Mouse (Mus musculus) midbrain, embryonic 12.5 days (tissue): ENCODE measurements around the gene Hoxa10. TPM values are rescaled to one million over a fixed set of nuclear protein-coding genes. Genes with fewer than 3 reads are reported as not detected.

Source experiments
- ATAC-seq: fragments of 200-750 bp; cut with Nextera tagmentation; 2 replicates; pipeline ENCODE4 v1.8.0; 2017; ENCODE audit warnings: low read depth, moderate TSS enrichment, moderate library complexity; ENCODE audit not compliant: low FRiP score
- H3K27ac ChIP-seq: fragments of 300-500 bp; sonication (generic); replicated peaks from 2 replicates; pipeline ENCODE4 v1.5.1; 2016; ENCODE audit warnings: mild to moderate bottlenecking
- H3K27me3 ChIP-seq: fragments of 300-500 bp; sonication (generic); 2 replicates; pipeline ENCODE4 v1.6.1; 2016; ENCODE audit warnings: mild to moderate bottlenecking
- H3K36me3 ChIP-seq: fragments of 300-500 bp; sonication (generic); 2 replicates; pipeline ENCODE4 v1.6.1; 2016
- H3K4me1 ChIP-seq: fragments of 300-500 bp; sonication (generic); 2 replicates; pipeline ENCODE4 v1.6.1; 2016
- H3K4me2 ChIP-seq: fragments of 300-500 bp; sonication (generic); replicated peaks from 2 replicates; pipeline ENCODE4 v1.6.1; 2016; ENCODE audit warnings: mild to moderate bottlenecking, moderate library complexity
- H3K4me3 ChIP-seq: fragments of 300-500 bp; sonication (generic); 2 replicates; pipeline ENCODE4 v1.5.1; 2016; ENCODE audit warnings: mild to moderate bottlenecking
- H3K9ac ChIP-seq: fragments of 300-500 bp; sonication (generic); replicated peaks from 2 replicates; pipeline ENCODE4 v1.6.1; 2016; ENCODE audit warnings: mild to moderate bottlenecking, moderate library complexity
- H3K9me3 ChIP-seq: fragments of 300-500 bp; sonication (generic); 2 replicates; pipeline ENCODE4 v1.6.1; 2016; ENCODE audit warnings: mild to moderate bottlenecking
- WGBS: fragments of 180-500 bp; shearing (Covaris S2); methylation state at CpG from one replicate; pipeline ENCODE4 v1.1.7; 2016; 5-methylcytosine and 5-hydroxymethylcytosine counted together
- polyA plus RNA-seq: library from polyadenylated mRNA; unstranded; fragments of >200 nt; fragmentation: Nextera tagmentation; extraction: Ambion mirVana; gene quantifications from 2 replicates; pipeline ENCODE4 v1.2.1, GENCODE M21; 2016

Hoxa10 gene
- polyA plus RNA-seq, 1 experiment from 2014 or later: not detected

DNA sequence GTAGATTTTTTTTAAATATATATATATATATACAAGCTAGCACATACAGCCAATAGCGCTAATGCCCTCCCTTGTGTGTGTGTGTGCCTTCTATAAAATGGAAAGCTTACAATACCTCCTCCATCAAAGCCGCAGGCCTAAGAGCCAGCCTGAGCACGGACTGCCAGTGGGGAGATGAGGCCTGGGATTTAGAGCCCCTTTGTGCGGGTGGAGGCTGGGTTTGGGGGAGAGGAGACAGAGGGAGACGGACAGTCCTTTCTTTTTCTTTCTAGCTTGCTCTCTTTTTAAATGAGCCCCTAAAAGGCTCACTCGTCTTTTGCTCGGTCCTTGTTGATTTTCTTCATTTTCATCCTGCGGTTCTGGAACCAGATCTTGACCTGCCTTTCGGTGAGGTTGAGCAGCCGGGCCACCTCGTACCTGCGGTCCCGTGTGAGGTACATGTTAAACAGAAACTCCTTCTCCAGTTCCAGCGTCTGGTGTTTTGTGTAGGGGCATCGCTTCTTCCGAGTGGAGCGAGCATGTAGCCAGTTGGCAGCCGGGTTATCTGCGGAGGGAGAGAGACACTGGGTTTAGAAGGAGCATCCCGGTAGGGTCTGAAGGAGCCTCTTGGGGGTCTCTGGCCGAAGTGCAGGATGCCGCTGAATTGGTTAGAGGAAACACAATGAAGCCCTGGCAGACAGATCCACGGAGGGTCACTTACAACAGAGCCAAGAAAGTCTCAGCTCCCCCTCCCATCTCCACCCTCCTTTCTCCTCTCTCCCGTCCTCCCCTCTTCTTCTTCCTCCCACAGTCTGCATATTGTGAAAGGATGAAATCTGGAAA is 16.5 kb downstream of the Hoxa10 start:
- peaks cover 98% of the 10 kb centered on the region for H3K27me3 ChIP-seq
- H3K4me3 ChIP-seq: no peak overlapping the region
- no peaks in the 10 kb centered on the region for H3K9me3 ChIP-seq
- ATAC-seq: no peak
- WGBS: 2% methylated on average over 24 of the region's 24 CpGs
- no peak overlapping the region for H3K27ac ChIP-seq
- H3K4me1 ChIP-seq: peaks cover 4% of the 10 kb centered on the region
- no peak overlapping the region for H3K4me2 ChIP-seq
- no peaks in the 10 kb centered on the region for H3K36me3 ChIP-seq
- H3K9ac ChIP-seq: no peak overlapping the region

DNA sequence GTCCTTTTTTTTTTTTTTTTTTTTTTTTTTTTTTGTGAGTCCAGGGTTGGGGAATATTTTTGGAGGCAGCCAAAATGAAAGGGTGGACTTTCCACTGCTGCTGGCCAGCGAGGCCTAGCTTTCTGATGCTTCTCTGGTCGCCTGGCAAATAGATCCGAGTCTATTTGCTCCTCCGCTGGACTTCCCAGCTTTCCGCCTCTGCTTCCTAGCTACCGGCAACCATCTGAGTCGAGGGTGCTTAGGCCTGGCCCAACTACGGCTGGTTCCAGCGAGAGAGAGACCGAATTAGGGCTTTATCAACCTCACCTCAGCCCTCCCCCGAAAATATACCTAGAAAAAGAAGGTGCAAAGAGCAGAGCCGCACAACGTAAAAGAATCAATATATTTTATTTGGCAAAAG is 17.9 kb downstream of the Hoxa10 start:
- Histone ChIP-seq H3K4me3 (no peak overlapping the region), H3K9ac (no peak overlapping the region)

DNA sequence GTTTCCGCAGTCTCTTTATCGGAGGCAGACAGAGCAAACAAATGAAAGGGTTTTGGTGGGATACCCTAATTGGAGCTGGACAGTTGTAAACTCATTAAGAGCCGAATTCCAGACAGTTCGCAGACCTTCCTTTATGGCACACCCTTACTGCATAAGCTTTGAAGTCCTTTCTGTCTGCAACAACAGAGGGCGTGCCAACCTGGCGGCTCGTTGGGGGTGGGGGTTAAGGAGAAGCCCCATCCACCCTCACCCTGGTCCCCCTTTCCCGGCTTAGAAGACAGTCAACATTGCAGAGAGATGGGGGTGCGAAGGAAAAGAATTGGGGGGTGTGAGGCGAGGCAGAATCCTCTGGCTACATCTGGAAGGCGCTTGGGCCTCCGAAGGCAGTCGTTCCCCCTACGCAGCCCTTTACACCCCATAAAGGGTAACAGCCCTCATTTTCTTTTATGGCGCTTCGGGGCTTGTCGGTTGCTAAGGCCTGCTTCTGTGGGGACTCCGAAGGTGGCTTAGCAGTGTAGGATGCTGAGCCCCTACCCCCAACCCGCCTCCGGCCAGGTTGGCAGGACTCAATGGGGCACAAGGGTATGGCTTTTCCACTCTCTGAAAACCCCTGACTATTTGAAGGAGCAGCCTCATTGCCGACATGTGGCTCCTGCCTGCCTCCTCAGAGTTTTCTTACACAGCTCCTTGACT is 18.5 kb downstream of the Hoxa10 start:
- H3K4me3 ChIP-seq: no peak overlapping the region
- H3K4me1 ChIP-seq: peaks cover 9% of the 10 kb centered on the region
- 5% methylated on average over 21 of the region's 21 CpGs for WGBS
- peaks cover 100% of the 10 kb centered on the region for H3K27me3 ChIP-seq
- no peaks in the 10 kb centered on the region for H3K36me3 ChIP-seq
- ATAC-seq: no peak
- H3K9ac ChIP-seq: no peak overlapping the region
- H3K4me2 ChIP-seq: peak overlapping the region; percentile 70
- no peak overlapping the region for H3K27ac ChIP-seq
- H3K9me3 ChIP-seq: no peaks in the 10 kb centered on the region

More for the DNA sequence above, 17.9 kb downstream of the Hoxa10 start:
- peaks cover 100% of the 10 kb centered on the region for H3K27me3 ChIP-seq
- no peak overlapping the region for H3K27ac ChIP-seq
- no peaks in the 10 kb centered on the region for H3K36me3 ChIP-seq
- no peaks in the 10 kb centered on the region for H3K9me3 ChIP-seq
- WGBS: 7% methylated on average over 13 of the region's 13 CpGs
- peaks cover 4% of the 10 kb centered on the region for H3K4me1 ChIP-seq
- no peak overlapping the region for H3K4me2 ChIP-seq
- ATAC-seq: no peak

DNA sequence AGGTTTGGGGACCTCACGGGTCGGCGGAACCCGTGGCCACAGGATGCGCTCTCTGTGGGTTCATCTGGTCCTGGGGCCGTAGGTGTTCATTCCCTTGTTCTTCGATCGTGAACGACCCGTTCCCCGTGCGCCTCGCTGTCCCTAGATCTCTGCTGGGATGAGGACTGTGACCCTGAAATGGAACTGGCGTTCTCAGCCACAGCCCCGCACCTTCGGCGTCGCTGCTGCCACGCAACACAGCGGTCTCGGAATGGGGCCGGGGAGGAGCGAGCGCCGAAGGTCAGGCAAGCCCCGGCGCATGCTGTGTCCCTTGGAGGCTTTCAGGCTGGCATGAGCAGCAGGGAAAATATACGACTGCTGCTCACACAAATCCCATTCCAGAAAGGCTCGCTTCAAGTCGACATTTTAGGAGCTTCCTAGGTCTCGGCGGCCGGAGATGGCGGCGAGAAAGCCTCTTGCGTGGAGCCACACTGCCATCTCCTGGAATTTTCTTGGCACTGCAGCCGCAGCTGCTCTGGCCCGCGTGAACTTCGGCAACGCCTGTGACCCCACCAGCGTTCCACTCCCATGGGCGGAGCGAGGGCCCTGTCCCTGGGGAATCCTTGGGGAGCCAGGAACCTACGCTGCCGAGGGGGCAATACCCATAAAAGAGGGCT is 19.2 kb downstream of the Hoxa10 start, which contains the start of gene Hoxa7:
Gene Hoxa7 (minus strand): TSS at position 518 of the 656 bp plus-strand sequence.
- peaks cover 100% of the 10 kb centered on the region for H3K27me3 ChIP-seq
- H3K4me1 ChIP-seq: peaks cover 14% of the 10 kb centered on the region
- H3K9me3 ChIP-seq: no peaks in the 10 kb centered on the region
- peak within 1 kb of the TSS; percentile 46; the same call in 1 of the 2 replicates for H3K9ac ChIP-seq
- WGBS: 1% methylated on average over 46 of the region's 46 CpGs
- peak within 1 kb of the TSS; percentile 70 for H3K4me2 ChIP-seq
- H3K27ac ChIP-seq: no peak within 1 kb of the TSS
- peak within 1 kb of the TSS; percentile 42 for H3K4me3 ChIP-seq
- H3K36me3 ChIP-seq: no peaks in the 10 kb centered on the region
- peak; percentile 63 for ATAC-seq

DNA sequence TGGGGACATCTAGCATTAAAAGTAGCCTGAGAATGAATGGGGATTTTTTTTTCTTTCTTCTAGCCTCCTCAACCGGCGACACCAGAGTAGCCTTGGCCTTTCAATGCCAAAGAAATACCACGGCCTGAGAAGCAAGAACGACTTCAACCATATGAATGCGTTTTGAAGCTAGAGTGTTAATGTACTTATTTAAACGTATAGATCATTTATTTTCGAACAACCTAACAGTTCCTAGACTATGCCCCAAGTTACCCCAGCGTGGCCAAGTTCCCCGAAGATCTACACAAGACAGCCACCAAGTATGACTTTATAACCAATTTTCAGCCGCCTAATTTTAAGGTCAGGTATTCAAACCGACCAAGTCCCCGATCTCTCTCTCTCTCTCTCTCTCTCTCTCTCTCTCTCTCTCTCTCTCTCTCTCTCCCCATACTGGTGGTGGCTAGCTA is 19.8 kb downstream of the Hoxa10 start:
- Histone ChIP-seq H3K9me3 (no peaks in the 10 kb centered on the region), H3K27ac (no peak overlapping the region), H3K36me3 (no peaks in the 10 kb centered on the region), H3K27me3 (peaks cover 100% of the 10 kb centered on the region), H3K4me1 (peaks cover 14% of the 10 kb centered on the region), H3K4me2 (peak overlapping the region; percentile 70), H3K4me3 (peak overlapping the region; percentile 42; the same call in 1 of the 2 replicates), H3K9ac (no peak overlapping the region)
- 9% methylated on average over 12 of the region's 12 CpGs for WGBS
- no peak for ATAC-seq

DNA sequence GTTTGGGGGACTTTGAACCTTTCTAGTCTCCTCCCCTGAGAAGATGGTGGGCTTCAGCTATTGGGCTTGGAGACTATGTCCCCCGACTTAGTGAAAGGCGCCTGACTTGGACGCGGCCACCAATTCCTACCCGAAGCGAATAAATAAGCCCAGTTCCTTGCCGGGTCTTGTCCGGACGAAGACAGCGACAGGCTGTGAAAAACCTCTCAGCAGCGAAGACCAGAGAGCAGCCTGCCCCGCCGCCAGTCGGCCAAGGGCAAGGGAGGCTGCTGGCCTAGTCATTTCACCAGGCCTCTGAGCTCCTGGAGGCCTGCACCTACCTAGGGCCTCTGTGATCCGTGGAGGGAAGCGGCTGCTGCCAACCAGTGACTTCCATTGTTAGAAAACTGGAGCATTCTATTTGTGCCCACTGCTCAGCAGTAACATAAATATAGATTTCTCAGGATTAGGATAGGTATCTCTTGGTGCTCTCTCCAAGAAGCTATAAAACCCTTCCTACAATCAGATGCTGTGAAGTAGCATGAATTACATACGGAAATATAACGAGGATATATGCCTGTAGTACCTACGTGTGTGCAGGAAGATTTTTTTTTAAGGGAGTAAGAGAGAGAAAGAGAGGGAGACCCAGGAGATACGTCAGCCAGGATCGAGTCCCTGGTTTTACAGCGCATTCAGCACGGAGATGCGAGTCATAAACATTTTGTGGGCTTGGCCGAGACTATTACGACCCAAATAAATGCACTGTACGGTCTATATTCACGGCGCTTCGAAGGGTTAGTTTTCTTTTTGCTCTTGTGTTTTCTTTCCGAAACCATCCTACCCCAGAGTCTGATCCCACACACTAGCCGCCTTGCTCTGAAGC is 20.4 kb downstream of the Hoxa10 start:
- H3K4me1 ChIP-seq: peaks cover 14% of the 10 kb centered on the region
- no peak overlapping the region for H3K4me2 ChIP-seq
- no peak for ATAC-seq
- peaks cover 100% of the 10 kb centered on the region for H3K27me3 ChIP-seq
- no peaks in the 10 kb centered on the region for H3K9me3 ChIP-seq
- no peak overlapping the region for H3K4me3 ChIP-seq
- WGBS: 9% methylated on average over 32 of the region's 32 CpGs
- H3K9ac ChIP-seq: no peak overlapping the region
- no peak overlapping the region for H3K27ac ChIP-seq
- no peaks in the 10 kb centered on the region for H3K36me3 ChIP-seq

DNA sequence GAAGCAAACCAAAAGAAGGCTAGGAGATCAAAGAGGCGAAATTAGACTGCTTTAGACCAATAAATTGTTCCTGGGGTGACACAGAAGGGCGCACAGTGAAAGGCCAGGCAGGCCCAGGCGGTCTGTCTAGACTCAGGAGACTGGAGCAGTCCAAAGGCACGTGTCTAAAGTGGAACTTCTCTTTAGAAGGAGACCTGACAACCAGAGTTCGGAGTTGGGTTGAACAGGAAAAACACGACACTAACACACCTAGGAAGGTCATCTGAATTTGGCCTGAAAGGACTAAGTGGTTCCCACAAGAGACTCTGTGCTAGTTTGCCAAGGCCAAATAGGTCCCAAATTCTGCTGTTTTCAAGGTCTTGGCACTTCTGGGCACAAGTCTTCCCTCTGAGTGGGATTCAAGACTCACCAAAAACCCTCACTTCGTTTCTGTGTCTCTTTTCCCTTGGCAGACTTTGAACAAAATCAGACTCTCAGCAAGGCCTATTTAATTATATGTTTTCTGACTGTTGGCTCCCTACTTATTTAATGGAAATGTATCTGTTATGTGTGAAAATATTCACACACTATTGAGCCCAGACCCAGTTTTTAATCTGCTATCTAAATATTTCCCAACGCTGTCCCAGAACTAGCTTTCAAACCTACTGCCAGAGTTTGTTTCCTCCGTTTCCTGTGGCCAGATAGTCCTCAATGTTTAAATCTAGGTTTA is 21.3 kb downstream of the Hoxa10 start:
- ATAC-seq: no peak
- Histone ChIP-seq H3K36me3 (no peaks in the 10 kb centered on the region), H3K4me2 (no peak overlapping the region), H3K9ac (no peak overlapping the region), H3K4me1 (peaks cover 14% of the 10 kb centered on the region), H3K27me3 (peaks cover 100% of the 10 kb centered on the region), H3K4me3 (no peak overlapping the region), H3K27ac (no peak overlapping the region), H3K9me3 (no peaks in the 10 kb centered on the region)
- WGBS: 16% methylated on average over 9 of the region's 9 CpGs

DNA sequence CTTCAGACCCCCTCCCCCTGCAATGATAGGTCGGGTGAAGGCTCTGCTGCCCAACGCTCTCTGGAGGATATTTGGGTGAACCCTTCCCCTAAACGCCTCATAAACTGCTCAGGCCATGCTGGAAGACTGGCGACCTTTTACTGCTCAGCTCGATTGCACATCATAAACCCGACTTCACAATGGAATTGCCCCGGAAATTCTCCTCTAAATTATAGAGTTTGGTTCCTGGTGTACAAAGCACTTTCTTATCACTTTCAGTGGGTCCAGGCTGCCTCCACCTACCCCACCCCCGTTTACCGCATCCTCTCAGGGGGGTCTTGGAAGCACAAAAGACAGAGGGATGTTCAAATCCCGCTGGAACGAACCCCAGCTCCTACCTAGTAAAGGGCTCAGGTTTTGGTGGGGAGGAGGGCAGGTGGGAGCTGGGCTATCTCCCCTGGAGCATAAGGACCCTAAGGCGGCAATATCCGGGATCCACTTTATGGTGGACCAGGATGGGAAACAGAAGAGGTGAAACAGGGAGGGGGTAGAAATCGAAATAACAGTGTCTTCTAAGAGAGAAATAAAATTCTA is 21.9 kb downstream of the Hoxa10 start:
- Histone ChIP-seq H3K27me3 (peaks cover 99% of the 10 kb centered on the region), H3K4me1 (peaks cover 14% of the 10 kb centered on the region), H3K4me3 (no peak overlapping the region), H3K4me2 (no peak overlapping the region), H3K27ac (no peak overlapping the region), H3K9ac (no peak overlapping the region), H3K36me3 (no peaks in the 10 kb centered on the region), H3K9me3 (no peaks in the 10 kb centered on the region)
- WGBS: 7% methylated on average over 14 of the region's 14 CpGs
- ATAC-seq: no peak

DNA sequence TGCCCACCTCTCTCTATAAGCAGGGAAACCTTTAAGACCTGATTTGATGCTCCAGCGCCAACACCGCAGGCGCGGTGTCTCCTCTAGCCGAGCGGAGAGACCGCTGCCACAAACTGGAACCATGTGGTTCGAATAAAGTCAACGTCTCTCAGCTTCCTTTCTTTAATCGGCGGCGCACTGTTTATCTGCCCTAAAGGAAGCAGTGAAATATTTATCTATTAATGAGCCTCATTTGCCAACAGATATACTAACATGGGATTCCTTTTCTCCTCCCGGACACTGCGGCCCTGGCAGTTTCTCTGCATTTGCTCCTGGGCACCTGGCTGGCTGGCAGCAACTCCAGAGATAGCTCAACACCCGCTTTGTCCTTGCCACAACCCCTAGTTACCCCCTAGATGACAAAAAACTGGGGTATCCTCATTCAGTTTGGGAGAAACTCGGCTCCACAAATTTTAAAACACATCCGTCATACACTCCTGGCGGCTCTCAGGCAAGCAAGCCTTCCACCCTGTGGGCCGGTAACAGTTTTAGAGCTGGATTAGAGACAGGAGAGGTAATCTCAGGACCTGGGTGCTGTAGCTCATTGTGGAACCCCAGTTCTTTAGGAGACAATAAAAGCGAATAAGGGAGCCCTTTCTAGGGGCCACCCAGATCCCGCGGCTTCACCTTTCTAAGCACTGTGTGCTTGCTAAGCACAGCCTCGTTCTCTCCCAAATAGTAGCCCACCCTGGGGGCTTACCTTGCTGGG is 22.6 kb downstream of the Hoxa10 start:
- no peaks in the 10 kb centered on the region for H3K36me3 ChIP-seq
- 3% methylated on average over 23 of the region's 23 CpGs for WGBS
- no peak overlapping the region for H3K4me2 ChIP-seq
- no peak for ATAC-seq
- H3K27ac ChIP-seq: no peak overlapping the region
- H3K9ac ChIP-seq: no peak overlapping the region
- H3K9me3 ChIP-seq: no peaks in the 10 kb centered on the region
- peak overlapping the region; percentile 32; the same call in 1 of the 2 replicates for H3K4me3 ChIP-seq
- peaks cover 14% of the 10 kb centered on the region for H3K4me1 ChIP-seq
- H3K27me3 ChIP-seq: peaks cover 99% of the 10 kb centered on the region

DNA sequence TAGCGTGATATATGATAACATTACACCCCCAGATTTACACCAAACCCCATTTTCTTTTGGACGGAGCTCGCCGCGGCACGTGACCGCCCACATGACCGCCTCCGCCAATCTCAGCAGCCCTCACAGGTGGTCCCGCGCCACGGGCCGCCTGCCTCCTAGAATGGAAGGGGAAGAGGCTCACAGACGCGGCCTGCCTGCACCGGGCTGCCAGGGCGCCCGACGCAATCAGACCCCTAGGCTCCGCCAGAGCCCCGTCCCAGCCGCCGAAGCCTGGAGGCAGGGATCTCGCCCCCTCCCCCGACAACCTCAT is 23.2 kb downstream of the Hoxa10 start:
- no peaks in the 10 kb centered on the region for H3K36me3 ChIP-seq
- peak overlapping the region; percentile 44 for H3K4me2 ChIP-seq
- H3K4me3 ChIP-seq: peak overlapping the region; percentile 32
- H3K27ac ChIP-seq: no peak overlapping the region
- 0% methylated on average over 24 of the region's 25 CpGs for WGBS
- H3K9ac ChIP-seq: no peak overlapping the region
- 0 out of 2 replicates have a peak, but pooled peaks have one; percentile 54 for ATAC-seq
- no peaks in the 10 kb centered on the region for H3K9me3 ChIP-seq
- peaks cover 99% of the 10 kb centered on the region for H3K27me3 ChIP-seq
- peaks cover 14% of the 10 kb centered on the region for H3K4me1 ChIP-seq
